Mouse (Mus musculus) macrophage (primary cell): ENCODE measurements around the gene Slc5a9. TPM values are rescaled to one million over a fixed set of nuclear protein-coding genes. Genes with fewer than 3 reads are reported as not detected.
"Not testable (repeated sequence)": the region's sequence is repeated elsewhere in the genome, so short reads cannot be mapped to it uniquely, and the experiment has no call there.

Experiments
- H3K27ac ChIP-seq: fragments of 350-480 bp; formaldehyde crosslinking; 2 replicates; pipeline ENCODE4 v1.9.0; 2021
- H3K36me3 ChIP-seq: fragments of 350-480 bp; formaldehyde crosslinking; 2 replicates; pipeline ENCODE4 v1.9.0; 2021; ENCODE audit errors: inconsistent target
- H3K4me3 ChIP-seq: fragments of 350-480 bp; formaldehyde crosslinking; 2 replicates; pipeline ENCODE4 v1.9.0; 2021; ENCODE audit errors: inconsistent target
- H3K79me2 ChIP-seq: fragments of 350-480 bp; formaldehyde crosslinking; 2 replicates; pipeline ENCODE4 v1.9.0; 2021; ENCODE audit errors: inconsistent target
- WGBS: methylation state at CpG from one replicate; pipeline ENCODE4 v1.1.7; 2026; ENCODE audit warnings: inconsistent platforms; ENCODE audit not compliant: missing documents; 5-methylcytosine and 5-hydroxymethylcytosine counted together
- polyA plus RNA-seq: library from polyadenylated mRNA; stranded (reverse); fragments of 250-400 nt; gene quantifications from 3 replicates; pipeline ENCODE4 v1.2.4, GENCODE M21; 2018; ENCODE audit warnings: inconsistent platforms
- total RNA-seq, 78 experiments: library from RNA; depleted of rRNA; stranded (reverse); fragments of 250-400 nt; gene quantifications; 1 replicate in 9 of 78; 2 replicates in 24 of 78; 3 replicates in 43 of 78; 4 replicates in 2 of 78; pipeline ENCODE4 v1.2.4; 2018; ENCODE audit warnings: inconsistent platforms in 56 of 78

The Slc5a9 gene
- not detected for total RNA-seq (2018; cell fraction: chromatin; rRNA removed)
- total RNA-seq (2018; cell fraction: cytosol; rRNA removed): not detected
- total RNA-seq (2018; cell fraction: nucleus; rRNA removed): not detected
- not detected in 3 replicates for polyA plus RNA-seq

GRCm38 (mm10) chr4:111902775-111903174, at the start of gene Slc5a9:
Slc5a9 (minus strand) TSS chr4:111902918.
- Histone ChIP-seq H3K79me2 (no peaks in the 10 kb centered on the region), H3K36me3 (no peaks in the 10 kb centered on the region), H3K27ac (no peak within 1 kb of the TSS), H3K4me3 (no peak within 1 kb of the TSS)

DNA sequence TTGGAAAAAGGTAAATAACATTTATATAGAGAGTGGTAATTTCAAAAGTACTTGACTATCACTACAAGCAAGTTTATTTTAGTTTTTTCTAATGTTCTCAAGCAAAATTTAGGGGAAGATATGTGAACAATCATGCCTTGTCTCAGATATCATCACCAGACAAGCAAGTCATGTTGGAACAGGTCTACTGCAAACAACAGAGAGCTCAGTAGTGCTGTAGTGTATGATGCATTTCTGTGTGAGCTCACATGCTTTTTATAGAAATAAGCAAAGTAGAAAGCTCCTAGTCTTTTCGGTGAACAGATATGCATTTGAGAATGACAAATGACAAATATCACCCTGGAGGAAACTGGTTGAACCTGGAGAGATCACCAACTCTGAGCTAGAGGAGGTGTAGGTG, 16.4 kb upstream of the Slc5a9 start, which contains the start of gene Skint8:
TSS of gene Skint8 (plus strand) at position 301 of the 400 bp plus-strand sequence.
- H3K79me2 ChIP-seq: no peaks in the 10 kb centered on the region
- no peaks in the 10 kb centered on the region for H3K36me3 ChIP-seq
- H3K4me3 ChIP-seq: no peak within 1 kb of the TSS
- WGBS: 70% methylated on average over 1 of the region's 1 CpGs
- H3K27ac ChIP-seq: no peak within 1 kb of the TSS

GRCm38 (mm10) chr4:111907926-111908325, 5.2 kb upstream of the Slc5a9 start:
- Histone ChIP-seq H3K4me3 (no peak overlapping the region), H3K79me2 (no peaks in the 10 kb centered on the region), H3K27ac (no peak overlapping the region), H3K36me3 (no peaks in the 10 kb centered on the region)
- WGBS: 23% methylated on average over 2 of the region's 2 CpGs

GRCm38 (mm10) chr4:111901473-111901872, 1.2 kb downstream of the Slc5a9 start:
- Histone ChIP-seq H3K79me2 (no peaks in the 10 kb centered on the region), H3K36me3 (no peaks in the 10 kb centered on the region), H3K27ac (no peak overlapping the region), H3K4me3 (no peak overlapping the region)
- WGBS: 89% methylated on average over 1 of the region's 1 CpGs

DNA sequence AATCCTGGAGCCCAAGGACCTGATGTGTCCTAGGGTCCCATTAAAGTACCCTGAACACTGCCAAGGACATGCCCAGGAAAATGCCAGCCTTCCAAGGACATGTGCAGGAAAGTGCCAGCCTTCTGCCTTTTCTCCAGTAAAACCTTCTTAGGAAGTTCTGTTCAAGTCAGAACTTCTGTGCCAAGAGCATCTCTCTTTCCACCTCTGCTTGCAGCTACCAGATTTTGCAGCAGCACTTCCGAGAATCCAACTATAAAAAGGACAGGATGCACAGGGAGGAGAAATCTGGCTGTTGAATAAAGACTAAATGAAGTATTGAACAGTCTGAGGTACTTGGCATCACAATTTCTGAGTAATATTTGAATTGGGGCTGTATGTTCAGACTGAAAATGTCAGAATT, 2.2 kb downstream of the Slc5a9 start:
- not testable (repeated sequence) for H3K4me3 ChIP-seq, H3K27ac ChIP-seq, H3K36me3 ChIP-seq, H3K79me2 ChIP-seq
- WGBS: 63% methylated on average over 1 of the region's 1 CpGs

- H3K36me3 ChIP-seq: no peaks in the 10 kb centered on the region
- WGBS: 75% methylated on average over 4 of the region's 4 CpGs
- no peak overlapping the region for H3K4me3 ChIP-seq
- H3K27ac ChIP-seq: no peak overlapping the region
- no peaks in the 10 kb centered on the region for H3K79me2 ChIP-seq
Measured at GRCm38 (mm10) chr4:111898566-111898965, 4.2 kb downstream of the Slc5a9 start.

- H3K27ac ChIP-seq: no peak overlapping the region
- 7% methylated on average over 1 of the region's 1 CpGs for WGBS
- H3K36me3 ChIP-seq: no peaks in the 10 kb centered on the region
- no peaks in the 10 kb centered on the region for H3K79me2 ChIP-seq
- H3K4me3 ChIP-seq: no peak overlapping the region
Measured at GRCm38 (mm10) chr4:111897755-111898154, 5.0 kb downstream of the Slc5a9 start.

GRCm38 (mm10) chr4:111892138-111892537, 10.6 kb downstream of the Slc5a9 start:
- no peak overlapping the region for H3K4me3 ChIP-seq
- H3K27ac ChIP-seq: no peak overlapping the region
- H3K36me3 ChIP-seq: no peaks in the 10 kb centered on the region
- H3K79me2 ChIP-seq: no peaks in the 10 kb centered on the region

DNA sequence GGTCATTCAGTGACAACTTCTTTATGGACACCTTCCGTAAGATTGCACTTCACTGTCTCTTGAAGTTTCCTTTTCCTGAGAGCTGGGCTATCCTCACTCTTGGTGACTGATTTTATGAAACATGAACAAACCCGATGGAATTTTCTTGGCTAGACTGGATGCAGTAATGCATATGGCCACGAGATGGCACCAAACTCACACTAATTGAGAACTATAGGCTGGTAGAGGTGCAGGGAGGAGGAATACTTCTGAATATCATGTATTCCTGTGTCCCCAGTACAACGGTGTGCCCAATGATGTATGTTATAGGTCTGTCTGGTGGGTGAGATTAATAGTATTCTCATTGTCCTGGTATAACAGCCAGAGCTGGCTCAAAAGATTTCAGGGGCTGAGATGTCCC, 16.1 kb downstream of the Slc5a9 start:
- H3K4me3 ChIP-seq: no peak overlapping the region
- H3K27ac ChIP-seq: no peak overlapping the region
- H3K36me3 ChIP-seq: no peaks in the 10 kb centered on the region
- 5% methylated on average over 4 of the region's 4 CpGs for WGBS
- H3K79me2 ChIP-seq: no peaks in the 10 kb centered on the region

- H3K27ac ChIP-seq: no peak overlapping the region
- no peaks in the 10 kb centered on the region for H3K36me3 ChIP-seq
- no peaks in the 10 kb centered on the region for H3K79me2 ChIP-seq
- no peak overlapping the region for H3K4me3 ChIP-seq
- WGBS: 6% methylated on average over 7 of the region's 7 CpGs
Measured at GRCm38 (mm10) chr4:111886018-111886417, 16.7 kb downstream of the Slc5a9 start.

GRCm38 (mm10) chr4:111883543-111883942, 19.2 kb downstream of the Slc5a9 start:
- no peaks in the 10 kb centered on the region for H3K36me3 ChIP-seq
- no peaks in the 10 kb centered on the region for H3K79me2 ChIP-seq
- no peak overlapping the region for H3K27ac ChIP-seq
- 87% methylated on average over 11 of the region's 12 CpGs for WGBS
- H3K4me3 ChIP-seq: no peak overlapping the region

- Histone ChIP-seq H3K79me2 (no peaks in the 10 kb centered on the region), H3K4me3 (no peak overlapping the region), H3K27ac (no peak overlapping the region), H3K36me3 (no peaks in the 10 kb centered on the region)
- WGBS: 9% methylated on average over 4 of the region's 4 CpGs
Measured at GRCm38 (mm10) chr4:111880112-111880875, 22.4 kb downstream of the Slc5a9 start.

DNA sequence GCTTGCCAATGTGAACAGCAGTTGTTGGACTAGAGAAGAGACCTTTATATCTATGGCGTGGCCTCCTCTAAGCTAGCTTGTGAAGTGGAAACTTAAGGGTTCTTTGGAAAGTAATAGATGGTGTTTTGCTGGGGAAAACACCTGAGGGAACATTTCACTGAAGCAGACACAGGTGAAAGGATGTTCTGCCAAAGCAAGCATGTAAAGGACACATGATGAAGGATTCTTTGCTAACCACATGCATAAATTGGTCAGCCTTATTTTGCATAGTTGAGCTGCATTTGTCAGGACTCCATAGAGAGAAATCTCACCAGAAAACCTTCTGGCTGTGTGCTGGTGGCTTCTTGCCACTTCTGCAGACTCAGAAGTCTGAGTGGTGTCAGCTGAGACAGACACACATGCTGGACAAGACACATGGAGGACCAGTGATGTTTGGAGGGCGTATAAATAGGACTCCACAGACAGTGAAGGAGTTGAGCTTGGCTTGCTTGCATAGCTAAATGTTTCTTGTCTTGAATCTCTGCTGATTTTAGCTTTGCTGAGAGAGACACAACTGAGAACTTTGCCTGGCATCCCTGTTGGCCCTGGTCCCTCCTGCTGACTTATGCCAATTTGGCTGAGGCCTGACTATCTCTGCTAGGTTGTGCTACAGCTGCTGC, 34.8 kb downstream of the Slc5a9 start:
- H3K4me3 ChIP-seq: no peak overlapping the region
- no peaks in the 10 kb centered on the region for H3K79me2 ChIP-seq
- H3K36me3 ChIP-seq: no peaks in the 10 kb centered on the region
- 83% methylated on average over 2 of the region's 2 CpGs for WGBS
- H3K27ac ChIP-seq: no peak overlapping the region

- no peak overlapping the region for H3K27ac ChIP-seq
- H3K4me3 ChIP-seq: no peak overlapping the region
- WGBS: 87% methylated on average over 5 of the region's 5 CpGs
- H3K79me2 ChIP-seq: no peaks in the 10 kb centered on the region
- H3K36me3 ChIP-seq: no peaks in the 10 kb centered on the region
Measured at GRCm38 (mm10) chr4:111866701-111867100, 36.0 kb downstream of the Slc5a9 start.

GRCm38 (mm10) chr4:111852626-111853025, 50.1 kb downstream of the Slc5a9 start:
- Histone ChIP-seq H3K27ac (no peak overlapping the region), H3K4me3 (no peak overlapping the region), H3K36me3 (no peaks in the 10 kb centered on the region), H3K79me2 (no peaks in the 10 kb centered on the region)
